Mouse (Mus musculus) intestine, postnatal 0 days (tissue): ENCODE data around the gene Btd. TPM values are rescaled to one million over a fixed set of nuclear protein-coding genes. Genes with fewer than 3 reads are reported as not detected.

Source experiments
- ATAC-seq: fragments of 200-750 bp; cut with Nextera tagmentation; 2 replicates; pipeline ENCODE4 v1.8.0; 2017; ENCODE audit warnings: mild to moderate bottlenecking, moderate TSS enrichment, moderate library complexity
- H3K27ac ChIP-seq: fragments of 300-500 bp; sonication (generic); 2 replicates; pipeline ENCODE4 v1.5.1; 2014; ENCODE audit warnings: mild to moderate bottlenecking, low read depth, low read length, moderate library complexity
- H3K27me3 ChIP-seq: fragments of 300-500 bp; sonication (generic); replicated peaks from 2 replicates; pipeline ENCODE4 v1.6.1; 2014; ENCODE audit warnings: low read length, mixed read lengths; ENCODE audit not compliant: control insufficient read depth, insufficient read depth
- H3K36me3 ChIP-seq: fragments of 300-500 bp; sonication (generic); 2 replicates; pipeline ENCODE4 v1.6.1; 2014; ENCODE audit warnings: mild to moderate bottlenecking, moderate library complexity; ENCODE audit not compliant: control insufficient read depth, insufficient read depth
- H3K4me1 ChIP-seq: fragments of 300-500 bp; sonication (generic); replicated peaks from 2 replicates; pipeline ENCODE4 v1.6.1; 2014; ENCODE audit warnings: antibody characterized with exemption, low read length, mixed read lengths; ENCODE audit not compliant: control insufficient read depth, insufficient read depth
- H3K4me2 ChIP-seq: fragments of 300-500 bp; sonication (generic); replicated peaks from 2 replicates; pipeline ENCODE4 v1.6.1; 2014; ENCODE audit warnings: low read depth, mild to moderate bottlenecking, moderate library complexity
- H3K4me3 ChIP-seq: fragments of 300-500 bp; sonication (generic); 2 replicates; pipeline ENCODE4 v1.5.1; 2014; ENCODE audit warnings: low read depth, low read length
- H3K9ac ChIP-seq: fragments of 300-500 bp; sonication (generic); 2 replicates; pipeline ENCODE4 v1.6.1; 2014; ENCODE audit warnings: mild to moderate bottlenecking, low read depth, low read length
- H3K9me3 ChIP-seq: fragments of 300-500 bp; sonication (generic); 2 replicates; pipeline ENCODE4 v1.6.1; 2016; ENCODE audit warnings: mixed run types; ENCODE audit not compliant: control insufficient read depth
- CTCF ChIP-seq: sonication (generic); IDR thresholded peaks from 2 replicates; pipeline ENCODE4 v1.5.1; 2016; ENCODE audit warnings: low read depth, mild to moderate bottlenecking, control low read depth, antibody characterized with exemption, moderate library complexity
- WGBS: fragments of 180-500 bp; shearing (Covaris S2); extraction: QIAGEN DNeasy Blood & Tissue Kit; methylation state at CpG from one replicate; pipeline ENCODE4 v1.1.7; 2014; 5-methylcytosine and 5-hydroxymethylcytosine counted together
- polyA plus RNA-seq: library from polyadenylated mRNA; unstranded; fragments of >200 nt; fragmentation: Nextera tagmentation; extraction: Ambion mirVana; gene quantifications from 2 replicates; pipeline ENCODE4 v1.2.1, GENCODE M21; 2015

The Btd gene
- polyA plus RNA-seq, 1 experiment from 2014 or later: 45.5 TPM

GRCm38 (mm10) chr14:31671635-31672320 is 30.9 kb downstream of the Btd start:
- Histone ChIP-seq H3K9me3 (no peaks in the 10 kb centered on the region), H3K27ac (no peak overlapping the region), H3K36me3 (peaks cover 8% of the 10 kb centered on the region; the same call in 1 of the 2 replicates), H3K4me2 (no peak overlapping the region), H3K4me3 (no peak overlapping the region), H3K4me1 (no peaks in the 10 kb centered on the region), H3K27me3 (no peaks in the 10 kb centered on the region), H3K9ac (no peak overlapping the region)
- no peak for ATAC-seq
- WGBS: 72% methylated on average over 10 of the region's 10 CpGs
- no peak for TF ChIP-seq CTCF

- no peak for TF ChIP-seq CTCF
- Histone ChIP-seq H3K9me3 (no peaks in the 10 kb centered on the region), H3K4me2 (no peak overlapping the region), H3K4me3 (no peak overlapping the region), H3K27me3 (no peaks in the 10 kb centered on the region), H3K36me3 (no peaks in the 10 kb centered on the region), H3K4me1 (no peaks in the 10 kb centered on the region), H3K27ac (no peak overlapping the region), H3K9ac (no peak overlapping the region)
- WGBS: 91% methylated on average over 3 of the region's 3 CpGs
- no peak for ATAC-seq
These were observed 39.8 kb downstream of the Btd start for GRCm38 (mm10) chr14:31680656-31681055.

DNA sequence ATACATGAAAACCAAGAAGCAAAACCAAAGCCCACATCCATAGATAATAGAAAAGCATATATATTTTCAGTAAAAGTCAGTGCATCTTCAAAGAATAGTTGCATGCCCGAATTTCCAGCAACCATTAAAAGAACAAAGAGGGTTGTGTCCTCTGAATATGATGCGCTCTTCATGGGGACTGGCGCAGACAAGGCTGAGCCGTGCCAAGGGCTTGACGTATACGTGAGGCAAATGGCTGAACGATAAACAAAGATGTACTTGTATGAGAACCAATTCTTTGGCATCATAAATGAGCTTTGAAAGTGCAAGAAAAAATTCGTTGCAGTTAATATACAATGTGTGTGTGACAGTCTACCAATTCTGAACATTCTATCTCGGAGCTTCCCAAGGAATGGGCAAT is 40.5 kb downstream of the Btd start:
- Histone ChIP-seq H3K9me3 (no peaks in the 10 kb centered on the region), H3K36me3 (no peaks in the 10 kb centered on the region), H3K27me3 (no peaks in the 10 kb centered on the region), H3K27ac (no peak overlapping the region), H3K4me2 (no peak overlapping the region), H3K4me1 (no peaks in the 10 kb centered on the region), H3K9ac (no peak overlapping the region), H3K4me3 (no peak overlapping the region)
- TF ChIP-seq CTCF: no peak
- ATAC-seq: no peak
- WGBS: 79% methylated on average over 9 of the region's 9 CpGs

- H3K27ac ChIP-seq: no peak overlapping the region
- H3K27me3 ChIP-seq: no peaks in the 10 kb centered on the region
- no peak overlapping the region for H3K4me3 ChIP-seq
- H3K36me3 ChIP-seq: no peaks in the 10 kb centered on the region
- 45% methylated on average over 5 of the region's 5 CpGs for WGBS
- no peak overlapping the region for H3K4me2 ChIP-seq
- no peak for ATAC-seq
- no peak overlapping the region for H3K9ac ChIP-seq
- no peaks in the 10 kb centered on the region for H3K4me1 ChIP-seq
- H3K9me3 ChIP-seq: no peaks in the 10 kb centered on the region
- no peak for TF ChIP-seq CTCF
These were observed 41.2 kb downstream of the Btd start for GRCm38 (mm10) chr14:31681931-31682555.

- H3K27me3 ChIP-seq: no peaks in the 10 kb centered on the region
- no peak for ATAC-seq
- H3K9me3 ChIP-seq: no peaks in the 10 kb centered on the region
- H3K4me2 ChIP-seq: no peak overlapping the region
- no peaks in the 10 kb centered on the region for H3K4me1 ChIP-seq
- H3K9ac ChIP-seq: no peak overlapping the region
- no peak overlapping the region for H3K27ac ChIP-seq
- WGBS: 95% methylated on average over 1 of the region's 2 CpGs
- H3K36me3 ChIP-seq: no peaks in the 10 kb centered on the region
- TF ChIP-seq CTCF: no peak
- no peak overlapping the region for H3K4me3 ChIP-seq
These were observed 42.8 kb downstream of the Btd start for GRCm38 (mm10) chr14:31683610-31684009.

- TF ChIP-seq CTCF: no peak
- 61% methylated on average over 7 of the region's 7 CpGs for WGBS
- H3K4me3 ChIP-seq: no peak overlapping the region
- no peak overlapping the region for H3K4me2 ChIP-seq
- no peak overlapping the region for H3K27ac ChIP-seq
- no peak for ATAC-seq
- no peaks in the 10 kb centered on the region for H3K27me3 ChIP-seq
- H3K4me1 ChIP-seq: no peaks in the 10 kb centered on the region
- no peak overlapping the region for H3K9ac ChIP-seq
- H3K9me3 ChIP-seq: no peaks in the 10 kb centered on the region
- no peaks in the 10 kb centered on the region for H3K36me3 ChIP-seq
These were observed 43.7 kb downstream of the Btd start for GRCm38 (mm10) chr14:31684343-31685040.
